Mouse (Mus musculus): Measurements from ENCODE around the gene Dock8. TPM values are rescaled to one million over a fixed set of nuclear protein-coding genes. Genes with fewer than 3 reads are reported as not detected.

Dock8 gene
- polyA plus RNA-seq, 1 experiment from 2014 or later, result 1.1 TPM

DNA sequence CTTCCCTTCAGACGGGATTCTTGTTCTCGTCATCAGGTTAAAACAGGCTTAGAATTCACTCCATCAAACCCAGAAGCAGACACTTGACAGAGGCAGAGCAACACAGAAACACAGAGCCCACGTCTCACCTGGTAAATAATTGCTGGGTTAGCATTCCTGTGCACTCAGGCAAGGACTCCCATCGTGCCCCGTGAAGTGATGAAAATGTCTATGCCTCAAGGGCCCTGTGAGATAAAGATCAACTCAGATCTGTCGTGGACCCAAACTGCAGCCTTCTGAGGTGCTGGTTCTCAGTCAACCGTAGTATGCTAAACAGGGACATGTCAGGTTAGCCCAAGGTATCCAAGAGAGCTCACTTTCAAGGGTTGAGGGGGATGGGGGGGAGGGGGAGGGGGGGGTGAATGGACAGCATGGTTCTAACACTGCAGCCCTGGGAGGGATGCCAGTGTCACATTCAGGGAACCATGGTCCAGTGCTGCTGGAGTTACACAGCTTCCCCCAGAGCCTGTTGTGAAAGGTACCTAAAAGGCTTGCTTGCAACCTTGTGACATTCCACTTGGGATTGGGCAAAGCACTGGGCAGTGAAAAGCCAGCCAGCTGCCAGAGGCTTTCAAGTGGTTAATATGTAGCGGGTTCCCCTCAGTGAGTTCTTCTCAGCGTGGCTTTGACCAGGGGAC lies 222.8 kb downstream of the Dock8 start:
- 75% methylated on average over 9 of the region's 9 CpGs for WGBS
- Histone ChIP-seq H3K4me3 (no peak overlapping the region), H3K4me2 (replicated peaks) (no peak overlapping the region), H3K9me3 (no peaks in the 10 kb centered on the region), H3K4me1 (no peaks in the 10 kb centered on the region), H3K9ac (replicated peaks) (no peak overlapping the region), H3K36me3 (no peaks in the 10 kb centered on the region), H3K27me3 (no peaks in the 10 kb centered on the region), H3K27ac (replicated peaks) (no peak overlapping the region)
- no peak for ATAC-seq (replicated peaks)

DNA sequence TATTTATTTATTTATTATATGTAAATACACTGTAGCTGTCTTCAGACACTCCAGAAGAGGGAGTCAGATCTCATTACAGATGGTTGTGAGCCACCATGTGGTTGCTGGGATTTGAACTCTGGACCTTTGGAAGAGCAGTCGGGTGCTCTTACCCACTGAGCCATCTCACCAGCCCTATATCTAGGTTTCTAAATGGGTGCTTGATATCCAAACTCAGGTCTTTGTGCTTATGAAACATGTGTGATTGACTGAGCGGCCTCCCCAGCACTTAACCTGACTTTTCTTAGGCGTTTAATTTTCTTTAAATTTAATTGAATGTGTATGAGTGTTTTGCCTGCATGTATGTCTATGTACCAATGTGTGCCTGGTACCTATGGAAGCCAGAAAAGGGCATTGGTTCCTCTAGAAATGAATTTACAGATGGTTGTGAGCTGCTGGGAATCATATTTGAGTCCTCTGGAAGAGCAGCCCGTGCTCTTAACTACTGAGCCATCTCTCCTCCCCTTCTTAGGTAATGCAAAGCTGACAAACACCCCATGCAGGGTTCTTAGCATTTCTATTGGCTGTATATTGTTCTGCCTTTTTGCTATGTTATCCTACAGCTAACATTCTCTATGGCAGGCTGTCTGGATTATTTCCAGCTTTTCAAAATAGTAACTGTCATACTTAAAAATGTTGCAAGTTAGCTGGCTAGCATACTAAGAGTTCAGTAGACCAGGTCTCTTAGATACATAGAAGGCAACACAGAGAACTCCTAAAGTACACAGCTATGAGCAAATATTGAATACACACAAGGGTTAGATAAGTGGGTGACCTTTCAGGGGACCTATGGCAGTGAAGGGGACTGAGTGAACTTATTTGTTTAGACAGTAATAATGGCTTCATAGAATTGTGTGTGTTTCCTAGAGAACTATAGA lies 231.0 kb downstream of the Dock8 start:
- 74% methylated on average over 4 of the region's 4 CpGs for WGBS
- no peak overlapping the region for H3K4me3 ChIP-seq
- no peak overlapping the region for H3K4me2 ChIP-seq (replicated peaks)
- no peak for ATAC-seq (replicated peaks)
- H3K9me3 ChIP-seq, result no peaks in the 10 kb centered on the region
- no peaks in the 10 kb centered on the region for H3K36me3 ChIP-seq
- no peak overlapping the region for H3K27ac ChIP-seq (replicated peaks)
- H3K9ac ChIP-seq (replicated peaks), result no peak overlapping the region
- H3K4me1 ChIP-seq, result no peaks in the 10 kb centered on the region
- H3K27me3 ChIP-seq, result no peaks in the 10 kb centered on the region

DNA sequence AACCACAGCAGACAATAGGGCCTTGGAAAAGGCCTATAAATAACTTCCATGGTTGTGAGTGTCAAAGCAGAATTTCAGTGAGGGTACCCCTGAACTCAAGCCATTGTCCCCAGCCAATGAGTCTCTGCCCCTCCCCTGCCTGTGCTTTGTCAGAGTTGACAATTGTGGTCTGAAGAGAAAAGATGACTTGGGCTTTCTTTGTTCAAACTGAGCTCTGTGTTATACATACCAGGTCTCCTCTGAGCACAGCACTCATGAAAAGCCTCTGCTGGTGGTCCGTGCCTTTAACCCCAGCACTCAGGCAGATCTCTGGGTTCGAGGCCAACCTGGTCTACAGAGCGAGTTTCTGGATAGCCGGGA lies 231.6 kb downstream of the Dock8 start:
- no peak overlapping the region for H3K9ac ChIP-seq (replicated peaks)
- H3K36me3 ChIP-seq, result no peaks in the 10 kb centered on the region
- H3K27ac ChIP-seq (replicated peaks), result no peak overlapping the region
- H3K4me2 ChIP-seq (replicated peaks), result no peak overlapping the region
- H3K4me1 ChIP-seq, result no peaks in the 10 kb centered on the region
- no peaks in the 10 kb centered on the region for H3K9me3 ChIP-seq
- H3K4me3 ChIP-seq, result no peak overlapping the region
- H3K27me3 ChIP-seq, result no peaks in the 10 kb centered on the region
- 53% methylated on average over 4 of the region's 4 CpGs for WGBS
- ATAC-seq (replicated peaks), result no peak

DNA sequence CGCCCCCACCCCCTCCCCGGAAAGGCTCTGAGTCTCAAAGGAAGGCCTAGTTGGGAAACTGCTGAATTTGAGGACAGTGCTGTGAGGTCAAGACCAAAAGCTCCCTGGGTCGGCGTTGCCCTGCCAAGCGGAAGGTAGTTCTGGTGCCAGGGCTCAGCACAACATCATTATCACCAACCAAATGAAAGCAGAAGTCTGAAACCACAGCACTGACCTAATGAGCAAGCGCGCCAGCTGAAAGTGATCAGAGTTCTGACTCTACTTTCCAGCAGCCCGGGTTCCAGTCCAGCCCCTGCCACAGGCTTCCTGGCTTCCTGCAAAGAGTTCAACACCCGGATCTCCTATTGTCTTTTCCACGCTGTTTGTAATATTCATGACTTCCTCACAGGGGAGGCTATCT lies 232.7 kb downstream of the Dock8 start:
- H3K9ac ChIP-seq (replicated peaks), result no peak overlapping the region
- H3K4me3 ChIP-seq, result no peak overlapping the region
- WGBS, result 65% methylated on average over 10 of the region's 10 CpGs
- no peaks in the 10 kb centered on the region for H3K27me3 ChIP-seq
- H3K4me1 ChIP-seq, result peaks cover under 1% of the 10 kb centered on the region; the same call in 1 of the 2 replicates
- no peaks in the 10 kb centered on the region for H3K9me3 ChIP-seq
- no peaks in the 10 kb centered on the region for H3K36me3 ChIP-seq
- no peak for ATAC-seq (replicated peaks)
- no peak overlapping the region for H3K27ac ChIP-seq (replicated peaks)
- no peak overlapping the region for H3K4me2 ChIP-seq (replicated peaks)

DNA sequence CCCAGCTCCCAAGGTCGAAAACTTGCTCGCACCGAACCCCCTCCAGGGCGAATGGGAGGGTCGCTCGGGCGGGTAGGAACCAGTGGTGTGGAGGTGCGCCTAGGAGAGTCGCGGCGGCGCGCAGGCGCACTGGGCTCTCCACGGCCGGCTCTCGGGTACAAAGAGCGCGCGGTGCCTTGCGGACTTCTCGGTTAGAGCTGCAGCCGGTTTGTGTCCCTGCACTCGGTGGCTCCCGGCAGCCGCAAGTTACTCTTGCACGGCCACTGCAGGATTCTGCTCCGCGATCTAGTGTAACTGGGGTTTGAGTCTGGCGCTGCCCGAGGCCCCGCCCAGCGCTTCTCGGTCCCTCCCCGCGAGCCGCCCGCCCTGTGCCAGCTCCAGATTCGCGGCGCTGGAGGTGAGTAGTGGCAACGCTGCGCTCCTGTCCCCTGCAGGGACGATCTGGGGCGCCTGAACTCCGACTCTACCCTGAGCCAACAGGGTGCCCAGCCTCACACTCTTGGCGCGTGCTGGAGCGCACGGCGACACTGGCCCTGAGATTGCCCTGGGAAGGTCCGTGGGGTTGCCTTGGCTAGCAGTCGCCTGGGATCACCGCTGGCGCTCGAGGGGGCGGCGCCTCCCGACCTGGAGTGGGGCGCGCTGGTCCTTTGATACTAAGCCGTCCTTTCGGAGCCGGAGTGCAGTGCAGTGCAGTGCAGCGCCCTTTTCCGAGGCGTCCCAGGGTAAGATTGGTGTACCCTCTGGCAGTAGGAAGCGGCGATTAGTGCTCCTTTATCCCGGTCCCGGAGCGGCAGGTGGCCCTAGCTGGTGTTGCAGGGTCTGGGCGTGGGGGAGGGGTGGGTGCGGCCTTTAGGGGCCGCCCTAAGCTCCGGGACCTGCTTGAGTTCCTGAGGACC lies 237.5 kb downstream of the Dock8 start, which contains the start of gene Kank1:
Gene Kank1, plus strand, starts transcription at position 380 of the 896 bp plus-strand sequence.
- WGBS, result 0% methylated on average over 76 of the region's 76 CpGs
- Histone ChIP-seq H3K9ac (replicated peaks) (peak within 1 kb of the TSS; percentile 49), H3K4me3 (peak within 1 kb of the TSS; percentile 53), H3K36me3 (no peaks in the 10 kb centered on the region), H3K27me3 (peaks cover 16% of the 10 kb centered on the region), H3K9me3 (no peaks in the 10 kb centered on the region), H3K4me1 (peaks cover 13% of the 10 kb centered on the region), H3K4me2 (replicated peaks) (peak within 1 kb of the TSS; percentile 89), H3K27ac (replicated peaks) (no peak within 1 kb of the TSS)
- ATAC-seq (replicated peaks), result peak; percentile 89

DNA sequence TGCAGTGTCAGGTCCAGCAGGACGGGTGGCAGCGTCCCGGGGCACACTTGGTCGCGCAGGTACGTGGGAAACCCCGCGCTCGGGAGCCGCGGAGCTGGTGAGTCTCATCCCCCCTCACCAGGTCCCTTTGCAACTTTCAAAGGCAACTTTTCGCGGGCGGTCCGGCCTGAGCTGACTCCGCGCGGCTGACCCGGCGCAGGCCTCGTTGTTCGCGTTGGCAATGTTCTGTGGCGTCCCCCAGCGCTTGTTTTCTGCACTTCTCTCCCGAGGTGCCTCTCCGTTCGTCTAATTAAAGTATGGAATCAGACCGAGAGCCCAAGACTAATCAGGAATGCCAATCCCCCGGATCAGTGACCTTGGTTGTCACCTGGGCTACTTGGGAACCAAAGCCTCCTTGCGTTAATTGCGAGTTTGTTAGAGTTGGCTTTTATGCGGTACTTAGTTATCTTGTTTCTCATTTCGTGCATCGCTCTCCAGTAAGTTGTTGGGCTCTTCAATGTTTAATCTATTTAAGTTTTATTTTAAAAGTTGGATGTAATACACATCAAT lies 238.2 kb downstream of the Dock8 start:
- Histone ChIP-seq H3K4me1 (peaks cover 13% of the 10 kb centered on the region), H3K4me3 (peak overlapping the region; percentile 53), H3K9ac (replicated peaks) (peak overlapping the region; percentile 49), H3K27ac (replicated peaks) (no peak overlapping the region), H3K9me3 (no peaks in the 10 kb centered on the region), H3K4me2 (replicated peaks) (peak overlapping the region; percentile 89), H3K36me3 (no peaks in the 10 kb centered on the region), H3K27me3 (peaks cover 16% of the 10 kb centered on the region)
- no peak for ATAC-seq (replicated peaks)
- under 1% methylated on average over 35 of the region's 35 CpGs for WGBS

DNA sequence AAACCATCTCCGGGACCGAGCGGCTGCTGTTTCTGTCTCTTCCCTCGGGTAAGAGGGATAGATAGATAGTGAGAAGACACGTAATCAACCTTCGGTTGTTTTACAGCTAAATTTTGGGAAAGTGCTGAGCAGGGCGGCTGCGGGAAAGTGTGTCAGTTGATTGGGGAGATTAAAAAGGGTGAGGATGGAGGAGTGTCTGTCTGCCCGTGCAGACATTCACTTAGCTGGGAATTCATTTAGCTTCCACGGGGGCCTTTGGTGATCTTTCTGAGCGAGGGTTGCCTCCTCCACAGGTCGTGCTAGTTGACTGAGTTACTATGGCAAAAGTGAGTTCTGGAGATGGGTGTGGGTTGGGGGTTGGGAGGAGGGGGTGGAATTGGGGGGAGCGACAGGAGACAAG lies 238.8 kb downstream of the Dock8 start:
- peak overlapping the region; percentile 89 for H3K4me2 ChIP-seq (replicated peaks)
- no peak overlapping the region for H3K27ac ChIP-seq (replicated peaks)
- no peaks in the 10 kb centered on the region for H3K9me3 ChIP-seq
- ATAC-seq (replicated peaks), result no peak
- H3K27me3 ChIP-seq, result peaks cover 16% of the 10 kb centered on the region
- H3K4me3 ChIP-seq, result peak overlapping the region; percentile 53
- H3K9ac ChIP-seq (replicated peaks), result no peak overlapping the region
- no peaks in the 10 kb centered on the region for H3K36me3 ChIP-seq
- peaks cover 13% of the 10 kb centered on the region for H3K4me1 ChIP-seq
- WGBS, result 7% methylated on average over 13 of the region's 13 CpGs

DNA sequence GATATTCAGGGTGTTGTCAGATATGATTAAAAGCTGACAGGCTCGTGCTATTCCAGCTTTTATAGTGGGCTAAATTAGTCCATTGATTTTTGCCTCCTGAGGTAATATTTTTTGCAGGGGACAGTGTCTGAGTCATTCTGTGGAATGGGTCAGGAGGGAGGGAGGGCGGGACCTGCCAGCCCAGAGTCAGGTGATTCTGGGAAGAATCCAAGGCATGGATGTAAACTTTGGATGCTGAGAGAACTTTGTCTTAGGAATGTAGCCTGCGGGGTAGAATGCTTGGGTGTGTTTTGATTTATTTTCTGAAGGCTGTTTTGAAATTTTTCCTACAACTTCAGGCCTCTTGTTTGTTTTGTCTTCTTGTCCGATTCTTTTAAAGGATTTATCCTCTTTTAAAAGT lies 244.2 kb downstream of the Dock8 start:
- Histone ChIP-seq H3K9ac (replicated peaks) (no peak overlapping the region), H3K4me1 (no peaks in the 10 kb centered on the region), H3K9me3 (no peaks in the 10 kb centered on the region), H3K4me3 (no peak overlapping the region), H3K27me3 (0 out of 2 replicates have a peak, but pooled peaks cover 3% of the 10 kb centered on the region), H3K27ac (replicated peaks) (no peak overlapping the region), H3K36me3 (no peaks in the 10 kb centered on the region), H3K4me2 (replicated peaks) (no peak overlapping the region)
- WGBS, result 84% methylated on average over 4 of the region's 4 CpGs
- ATAC-seq (replicated peaks), result no peak

DNA sequence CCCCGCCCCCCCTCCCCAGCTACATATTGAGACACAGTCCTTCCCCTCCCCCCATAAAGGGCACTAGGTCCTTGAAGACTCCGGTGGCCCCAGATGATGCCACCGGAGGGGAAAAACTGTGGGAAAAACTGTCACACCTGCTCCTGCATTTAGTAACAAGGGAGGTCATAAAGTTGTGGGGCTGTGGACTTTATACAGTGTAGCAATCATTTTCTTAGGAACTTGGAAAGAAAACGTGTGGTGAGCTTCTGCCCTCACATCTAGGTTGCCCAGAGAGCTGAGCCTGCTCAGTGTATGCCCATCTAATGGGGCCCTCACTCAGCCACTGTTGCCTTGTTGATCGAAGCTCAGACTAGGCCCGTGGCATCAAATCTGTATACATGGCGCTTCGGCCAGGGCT lies 246.7 kb downstream of the Dock8 start:
- no peak overlapping the region for H3K27ac ChIP-seq (replicated peaks)
- WGBS, result 91% methylated on average over 8 of the region's 8 CpGs
- H3K4me1 ChIP-seq, result no peaks in the 10 kb centered on the region
- no peak overlapping the region for H3K4me3 ChIP-seq
- no peaks in the 10 kb centered on the region for H3K36me3 ChIP-seq
- no peak overlapping the region for H3K4me2 ChIP-seq (replicated peaks)
- no peaks in the 10 kb centered on the region for H3K9me3 ChIP-seq
- no peak overlapping the region for H3K9ac ChIP-seq (replicated peaks)
- ATAC-seq (replicated peaks), result no peak
- H3K27me3 ChIP-seq, result no peaks in the 10 kb centered on the region

DNA sequence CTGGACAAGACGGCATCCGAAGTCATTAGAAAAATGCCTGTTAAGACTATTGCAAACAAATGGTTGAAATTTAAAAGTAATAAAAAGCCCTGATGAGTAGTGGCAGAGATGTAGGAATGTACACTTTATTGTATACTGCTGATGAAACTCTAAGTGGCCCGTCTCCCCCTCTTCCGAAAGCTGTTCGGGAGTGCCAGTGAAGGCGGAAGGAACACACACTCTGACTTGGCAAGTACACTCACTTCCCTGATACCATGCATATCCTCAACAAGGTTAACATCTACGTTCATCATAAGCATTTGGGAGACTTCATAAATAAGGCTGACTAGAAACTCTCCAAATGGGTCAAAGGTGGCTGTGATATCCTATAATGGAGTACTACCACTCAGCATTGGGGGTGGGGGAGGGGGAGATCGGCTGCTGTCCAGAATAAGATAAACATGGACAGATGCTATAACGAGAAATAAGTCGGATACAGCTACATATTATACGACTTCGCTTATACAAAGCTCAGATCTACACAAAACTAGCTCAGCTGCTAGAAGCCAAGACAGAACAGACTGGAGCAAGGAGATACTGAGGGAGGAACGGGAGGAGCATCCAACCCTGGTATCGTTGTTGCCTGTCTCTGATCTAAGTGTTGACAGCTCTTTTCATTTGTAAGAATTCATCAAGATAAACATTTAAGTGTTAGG lies 248.7 kb downstream of the Dock8 start:
- Histone ChIP-seq H3K27ac (replicated peaks) (no peak overlapping the region), H3K27me3 (no peaks in the 10 kb centered on the region), H3K4me2 (replicated peaks) (no peak overlapping the region), H3K4me3 (no peak overlapping the region), H3K36me3 (no peaks in the 10 kb centered on the region), H3K4me1 (no peaks in the 10 kb centered on the region), H3K9me3 (no peaks in the 10 kb centered on the region), H3K9ac (replicated peaks) (no peak overlapping the region)
- 87% methylated on average over 14 of the region's 14 CpGs for WGBS
- ATAC-seq (replicated peaks), result no peak

DNA sequence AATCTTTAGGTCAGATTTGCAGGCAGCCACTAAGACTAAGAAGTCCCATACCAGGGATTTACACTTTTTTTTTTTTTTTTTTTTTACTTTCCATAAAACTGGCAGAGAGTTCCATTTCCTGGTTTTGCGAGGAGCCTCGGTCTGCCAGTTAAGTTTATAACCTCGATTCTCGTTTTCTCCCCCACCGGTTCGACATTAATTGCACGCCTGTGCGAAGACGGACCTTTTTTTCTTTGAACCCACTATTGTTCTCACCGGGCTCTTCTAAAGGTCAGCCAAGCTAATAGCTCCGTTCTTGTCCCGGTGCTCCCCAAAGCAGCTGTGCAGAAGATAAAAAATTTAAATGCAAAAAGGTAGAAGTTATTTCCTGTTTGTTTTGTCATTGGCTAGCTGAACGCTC lies 249.9 kb downstream of the Dock8 start:
- no peak overlapping the region for H3K4me3 ChIP-seq
- H3K36me3 ChIP-seq, result no peaks in the 10 kb centered on the region
- no peak overlapping the region for H3K4me2 ChIP-seq (replicated peaks)
- H3K9me3 ChIP-seq, result no peaks in the 10 kb centered on the region
- H3K27me3 ChIP-seq, result no peaks in the 10 kb centered on the region
- no peak overlapping the region for H3K9ac ChIP-seq (replicated peaks)
- H3K4me1 ChIP-seq, result no peaks in the 10 kb centered on the region
- WGBS, result 15% methylated on average over 13 of the region's 13 CpGs
- no peak overlapping the region for H3K27ac ChIP-seq (replicated peaks)
- no peak for ATAC-seq (replicated peaks)

Measured in forebrain, embryonic 15.5 days (tissue).